Mouse (Mus musculus) embryonic fibroblast, embryonic 13.5 days (primary cell): ENCODE measurements around the gene Shank2.

Experiments
- CTCF ChIP-seq: IDR thresholded peaks from 2 replicates; pipeline ENCODE4 v1.5.1; 2011; ENCODE audit warnings: mild to moderate bottlenecking, control low read depth, low read length, moderate library complexity, borderline replicate concordance; ENCODE audit not compliant: insufficient read depth
- POLR2A ChIP-seq: IDR thresholded peaks from 2 replicates; pipeline ENCODE4 v1.6.1; 2011; ENCODE audit warnings: low read depth, mild to moderate bottlenecking, control low read depth, low read length, moderate library complexity

DNA sequence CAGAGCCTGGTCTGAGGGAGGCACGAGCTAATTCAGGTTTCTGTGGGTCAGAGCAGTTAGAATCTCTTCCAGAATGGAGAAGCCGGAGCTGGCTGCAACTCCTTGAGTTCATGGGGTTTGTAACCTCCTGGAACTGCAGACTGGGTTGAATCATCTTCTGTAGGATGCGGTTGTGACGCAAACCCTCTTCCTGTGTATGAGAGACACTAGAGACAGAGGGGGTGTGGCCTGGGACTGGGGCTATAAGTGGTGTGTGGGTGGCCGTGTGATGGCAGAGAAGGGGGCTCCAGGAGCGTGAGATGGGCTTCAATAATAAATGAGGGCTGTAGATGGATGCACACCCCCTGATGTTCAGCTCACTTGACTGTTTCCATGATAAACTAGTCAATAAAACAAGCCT is 286.3 kb downstream of the Shank2 start:
- TF ChIP-seq CTCF (no peak), POLR2A (no peak)
